Mouse (Mus musculus) A20 (cell line): ENCODE data around the gene Pth2.
A peak's percentile ranks its signal among the peaks of the same experiment; 100 is the strongest.

Source experiments
- DNase-seq: peaks from one replicate; pipeline ENCODE4 v3.0.0-alpha.2; 2011; ENCODE audit warnings: low read depth, low spot score

The Pth2 gene

GRCm38 (mm10) chr7:45180896-45181477 is at the start of gene Pth2:
Gene Pth2, plus strand, starts transcription at chr7:45180995.
- DNase-seq: no peak

GRCm38 (mm10) chr7:45131850-45132249 is 48.9 kb upstream of the Pth2 start:
- DNase-seq: no peak

- peak; percentile 50 for DNase-seq
Observed at GRCm38 (mm10) chr7:45133446-45134159, 47.2 kb upstream of the Pth2 start.

DNA sequence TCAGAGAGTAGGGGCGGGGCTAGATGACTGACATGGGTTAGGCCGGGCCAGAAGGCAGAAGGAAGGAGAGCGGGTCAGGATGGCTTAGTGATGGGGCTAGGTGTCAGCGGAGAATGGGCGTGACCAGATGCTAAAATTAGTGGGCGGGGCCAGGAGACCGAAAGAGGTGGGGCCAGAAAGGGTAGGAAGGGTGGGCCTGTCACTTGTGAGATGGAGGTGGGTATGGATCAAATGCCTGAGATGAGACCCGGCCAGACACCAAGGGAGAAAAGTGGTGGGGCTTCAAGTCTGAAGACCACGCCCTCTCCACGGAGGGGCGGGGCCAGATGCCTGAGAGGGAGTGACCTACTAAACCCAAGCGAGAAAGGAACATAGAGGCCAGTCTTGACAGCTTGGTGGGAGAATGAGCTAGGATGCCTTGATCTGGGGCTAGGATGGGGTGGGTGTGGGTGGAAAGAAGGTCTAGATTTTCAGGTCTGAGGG is 46.2 kb upstream of the Pth2 start:
- peak; percentile 77 for DNase-seq

- DNase-seq: no peak
Observed at GRCm38 (mm10) chr7:45135370-45135769, 45.4 kb upstream of the Pth2 start.

DNA sequence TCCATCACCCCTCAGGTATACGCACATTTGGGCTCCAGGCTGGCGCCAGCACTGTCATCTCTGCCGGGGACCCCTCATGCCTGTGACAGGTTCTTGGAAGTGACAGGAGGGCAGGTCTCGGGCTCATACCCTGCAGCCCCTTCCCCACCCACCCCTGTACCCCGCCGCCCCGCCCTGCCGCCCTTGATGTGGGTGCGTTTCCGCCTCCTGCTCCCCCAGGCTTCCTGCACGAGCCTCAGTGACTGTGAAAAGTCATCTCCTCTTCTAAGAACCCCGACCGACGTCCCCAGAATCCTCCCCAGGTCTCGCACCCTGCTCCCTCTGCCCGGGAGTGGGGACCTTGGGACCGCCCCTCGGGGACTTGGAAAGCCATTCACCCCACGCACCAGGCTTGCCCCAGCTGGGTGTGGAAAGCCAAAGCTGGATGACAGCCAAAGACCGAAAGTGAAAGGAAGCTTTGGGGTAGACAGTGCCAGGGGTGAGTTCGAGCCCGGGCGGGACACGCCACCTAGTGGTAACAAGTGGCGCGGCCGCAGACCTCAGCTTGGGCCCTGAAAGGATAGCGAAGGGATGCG is 44.7 kb upstream of the Pth2 start, which contains the start of the genes Gm45713 and Flt3l:
TSS of gene Gm45713 (minus strand) at position 239 of the 575 bp plus-strand sequence.
TSS of gene Flt3l (minus strand) at position 440 of the 575 bp plus-strand sequence.
- peak; percentile 91 for DNase-seq

- DNase-seq: no peak
Observed at GRCm38 (mm10) chr7:45137171-45138006, 43.4 kb upstream of the Pth2 start.

DNA sequence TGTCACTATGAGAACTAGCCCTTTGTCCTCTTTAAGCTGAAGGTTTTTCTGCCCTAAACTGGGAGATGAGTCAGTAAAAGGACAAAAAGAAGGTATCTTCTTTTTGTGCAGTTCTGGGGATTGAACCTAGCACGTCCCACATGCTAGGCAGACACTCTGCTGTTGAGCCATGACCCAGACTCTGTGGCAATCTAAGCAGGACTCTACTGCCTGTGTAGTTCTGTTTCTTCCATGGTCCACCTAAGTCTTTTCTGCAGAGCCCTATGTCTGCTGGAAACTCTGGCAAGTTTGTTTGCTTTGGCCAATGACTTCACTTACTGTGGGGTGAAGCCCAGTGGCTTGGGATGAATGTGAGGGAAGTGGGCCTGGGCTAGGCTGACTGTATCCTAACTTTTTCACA is 42.4 kb upstream of the Pth2 start:
- no peak for DNase-seq

DNA sequence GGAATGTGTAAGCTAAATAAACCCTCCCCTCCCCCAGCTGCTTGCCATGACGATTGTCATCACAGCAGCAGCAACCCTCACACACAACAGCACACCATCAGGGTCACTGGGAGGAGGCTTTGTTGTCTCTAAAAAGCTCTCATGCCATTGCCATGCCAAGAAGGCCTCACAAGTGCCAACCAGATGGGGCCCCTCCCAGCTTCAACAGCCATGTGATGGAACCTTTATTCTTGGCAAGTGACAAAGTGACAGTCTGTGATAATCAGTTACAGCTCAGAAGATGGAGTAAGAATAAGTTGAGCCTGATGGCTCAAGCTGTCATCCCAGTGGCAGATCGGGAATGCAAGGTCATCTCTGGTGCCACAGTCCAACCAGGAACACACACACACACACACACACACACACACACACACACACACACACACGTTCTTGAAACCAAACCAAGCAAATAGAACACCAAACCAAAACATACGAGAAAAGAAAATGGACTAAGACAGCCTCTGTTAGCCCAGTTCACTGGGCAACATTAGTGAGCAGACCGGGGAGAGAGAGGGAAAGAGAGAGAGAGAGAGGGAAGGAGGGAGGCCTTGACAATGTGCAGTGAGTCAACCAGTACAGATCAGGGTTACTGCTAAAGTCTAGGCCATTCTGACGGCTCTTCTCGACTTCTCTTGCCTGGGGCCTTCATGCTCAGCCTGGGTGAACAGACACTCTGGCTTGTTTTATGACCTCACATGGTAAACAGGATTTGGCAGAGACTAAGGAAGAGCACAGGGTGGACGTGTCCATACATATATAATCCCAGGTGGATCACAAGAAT is 40.7 kb upstream of the Pth2 start:
- no peak for DNase-seq

DNA sequence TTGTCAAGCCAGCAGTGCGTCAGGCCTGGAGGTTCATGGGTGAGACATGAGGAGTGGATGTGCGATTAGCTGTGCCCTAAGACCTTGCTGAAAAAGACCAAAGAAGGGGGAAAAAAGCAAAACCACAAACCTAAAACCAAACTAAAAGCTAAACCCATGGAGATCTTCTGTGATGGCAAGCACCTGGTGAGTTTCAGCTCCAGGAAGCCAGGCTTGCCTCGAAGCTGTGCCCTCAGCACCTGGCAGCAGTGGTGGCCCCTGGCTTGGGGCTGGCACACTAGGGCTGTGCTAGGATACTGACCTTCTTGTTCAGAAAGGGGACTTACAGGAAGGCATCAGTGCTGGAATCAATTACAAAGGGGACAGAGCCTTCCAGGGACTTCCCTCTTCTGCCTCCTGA is 39.5 kb upstream of the Pth2 start:
- no peak for DNase-seq

GRCm38 (mm10) chr7:45141914-45142313 is 38.9 kb upstream of the Pth2 start:
- DNase-seq: no peak

- no peak for DNase-seq
Observed at GRCm38 (mm10) chr7:45144368-45145174, 36.2 kb upstream of the Pth2 start.

DNA sequence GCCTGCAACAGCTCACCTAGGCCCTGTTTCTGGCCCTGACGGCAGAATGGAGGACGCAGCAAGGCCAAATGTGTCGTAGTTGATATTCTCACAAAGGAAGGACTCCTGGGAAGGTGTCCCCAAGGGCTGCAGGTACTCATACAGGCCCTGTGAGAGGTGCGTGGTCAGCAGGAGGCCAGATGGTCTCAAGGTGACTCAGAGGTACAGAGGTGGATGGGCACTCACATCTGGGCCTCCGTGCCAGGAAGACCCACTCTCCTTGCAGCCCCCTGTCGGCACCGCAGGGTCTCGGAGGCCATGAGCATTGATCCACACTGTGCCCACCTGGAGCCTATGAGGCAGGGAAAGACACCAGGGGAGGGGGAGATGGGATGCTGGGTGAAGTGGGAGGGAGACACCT is 35.3 kb upstream of the Pth2 start:
- no peak for DNase-seq

DNA sequence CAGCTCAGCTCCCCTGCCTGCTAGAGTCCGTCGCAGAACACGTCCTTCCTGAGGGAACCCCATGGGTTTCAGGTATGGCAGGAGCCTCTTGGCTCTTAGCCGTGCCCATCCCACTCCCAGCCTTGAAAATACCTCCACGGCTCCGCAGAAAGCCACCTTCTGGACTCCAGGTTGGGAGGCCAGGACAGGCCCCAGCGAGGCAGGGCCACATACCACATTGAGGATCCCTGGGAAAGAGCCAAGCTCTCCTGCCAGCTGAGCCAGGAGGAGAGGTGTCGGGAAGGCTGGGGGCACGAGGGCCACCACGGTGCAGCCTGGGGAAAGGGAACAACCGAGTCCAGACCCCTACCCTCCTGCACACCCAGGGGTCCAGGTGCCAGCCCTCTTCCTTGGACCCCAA is 33.5 kb upstream of the Pth2 start:
- DNase-seq: no peak

- DNase-seq: no peak
Observed at GRCm38 (mm10) chr7:45147899-45148298, 32.9 kb upstream of the Pth2 start.

- no peak for DNase-seq
Observed at GRCm38 (mm10) chr7:45148534-45149098, 32.2 kb upstream of the Pth2 start.

DNA sequence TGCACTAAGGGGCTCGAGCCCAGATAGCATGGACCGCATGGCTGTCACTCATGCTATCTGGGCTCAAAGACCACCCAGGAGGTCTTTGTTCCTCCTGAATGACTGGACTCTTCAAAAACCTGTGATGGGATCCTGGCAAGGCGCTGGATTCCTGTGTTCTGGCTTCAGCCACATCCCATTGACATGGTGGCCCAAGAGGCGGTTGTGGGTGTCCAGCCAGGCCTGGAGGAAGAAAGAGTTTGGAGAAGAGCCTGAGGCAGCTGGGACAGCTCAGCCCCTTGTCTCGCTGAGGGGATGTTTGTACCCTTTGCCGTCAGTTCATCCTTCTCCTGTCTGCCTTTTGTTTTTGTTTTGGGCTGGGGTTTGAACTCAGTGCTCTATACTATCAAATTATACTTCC is 31.2 kb upstream of the Pth2 start:
- DNase-seq: no peak

- DNase-seq: peak; percentile 62
Observed at GRCm38 (mm10) chr7:45150321-45150720, 30.5 kb upstream of the Pth2 start.

- no peak for DNase-seq
Observed at GRCm38 (mm10) chr7:45151303-45151702, 29.5 kb upstream of the Pth2 start.

DNA sequence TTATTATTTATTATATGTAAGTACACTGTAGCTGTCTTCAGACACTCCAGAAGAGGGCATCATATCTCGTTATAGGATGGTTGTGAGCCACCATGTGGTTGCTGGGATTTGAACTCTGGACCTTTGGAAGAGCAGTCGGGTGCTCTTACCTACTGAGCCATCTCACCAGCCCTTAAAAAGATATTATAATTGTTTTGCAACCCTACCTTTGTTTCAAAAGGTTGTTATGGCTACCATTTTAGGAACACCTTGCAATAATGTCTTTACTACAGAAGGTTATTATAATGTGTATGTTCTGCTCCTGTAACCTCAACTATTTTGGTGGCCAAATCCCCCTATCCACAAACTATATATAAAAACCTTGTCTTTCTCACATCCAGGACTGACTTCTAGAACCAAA is 27.7 kb upstream of the Pth2 start:
- DNase-seq: peak; percentile 43
